Mouse (Mus musculus) gastrocnemius, adult 2 months (tissue): ENCODE results near the gene Tmpo. TPM values are rescaled to one million over a fixed set of nuclear protein-coding genes. Genes with fewer than 3 reads are reported as not detected.

Experiments
- DNase-seq: peaks from one replicate; pipeline ENCODE4 v3.0.0; 2022
- H3K27ac ChIP-seq: fragments of 200-600 bp; 2 replicates; pipeline ENCODE4 v1.8.1; 2022; ENCODE audit warnings: mild to moderate bottlenecking
- H3K4me3 ChIP-seq: fragments of 200-600 bp; 2 replicates; pipeline ENCODE4 v1.8.1; 2022; ENCODE audit warnings: mild to moderate bottlenecking, moderate library complexity
- CTCF ChIP-seq: fragments of 200-600 bp; IDR thresholded peaks from 2 replicates; pipeline ENCODE4 v1.8.1; 2022; ENCODE audit warnings: antibody characterized with exemption, mild to moderate bottlenecking, moderate library complexity
- intact Hi-C: fragments of 180-260 bp; cut with DNase I; formaldehyde crosslinking; loops from one replicate; pipeline ENCODE4 v1.15.1; 2025
- total RNA-seq, 2 experiments: library from RNA; stranded (reverse); gene quantifications; 2 replicates each; pipeline ENCODE4 v1.2.3; 2021

Gene Tmpo
- total RNA-seq, 2 experiments from 2014 or later, result 62.2 to 83.0 TPM

- peak; percentile 99 for DNase-seq
- H3K4me3 ChIP-seq, result peak within 1 kb of the TSS; percentile 98
- intact Hi-C loops, result loop anchor here (2.0 kb wide), 1 partner anchor 41 kb away; the partner anchor contains the start of genes Apaf1 and Ikbip
- no peak for TF ChIP-seq CTCF
- peak within 1 kb of the TSS; percentile 100 for H3K27ac ChIP-seq
These were observed 57.0 kb downstream of the Tmpo start, which contains the start of gene Slc25a3 for GRCm38 (mm10) chr10:91123828-91124822. Slc25a3 (minus strand) TSS chr10:91124059.

- TF ChIP-seq CTCF, result no peak
- intact Hi-C loops, result loop anchor here (2.0 kb wide), 1 partner anchor 41 kb away; the partner anchor contains the start of genes Apaf1 and Ikbip
These were observed 57.8 kb downstream of the Tmpo start for GRCm38 (mm10) chr10:91123281-91123827.

GRCm38 (mm10) chr10:91122646-91123045 lies 58.5 kb downstream of the Tmpo start:
- intact Hi-C loops, result loop anchor here (2.0 kb wide), 1 partner anchor 40 kb away; the partner anchor contains the start of genes Apaf1 and Ikbip
- TF ChIP-seq CTCF, result no peak
- H3K27ac ChIP-seq, result peak overlapping the region; percentile 100

More at GRCm38 (mm10) chr10:91123281-91123827, 57.8 kb downstream of the Tmpo start:
- H3K27ac ChIP-seq, result peak overlapping the region; percentile 100
- peak overlapping the region; percentile 98 for H3K4me3 ChIP-seq
- DNase-seq, result peak; percentile 80

GRCm38 (mm10) chr10:91116958-91117357 lies 64.2 kb downstream of the Tmpo start:
- no peak overlapping the region for H3K27ac ChIP-seq

More at GRCm38 (mm10) chr10:91122646-91123045, 58.5 kb downstream of the Tmpo start:
- no peak for DNase-seq
- H3K4me3 ChIP-seq, result peak overlapping the region; percentile 98

DNA sequence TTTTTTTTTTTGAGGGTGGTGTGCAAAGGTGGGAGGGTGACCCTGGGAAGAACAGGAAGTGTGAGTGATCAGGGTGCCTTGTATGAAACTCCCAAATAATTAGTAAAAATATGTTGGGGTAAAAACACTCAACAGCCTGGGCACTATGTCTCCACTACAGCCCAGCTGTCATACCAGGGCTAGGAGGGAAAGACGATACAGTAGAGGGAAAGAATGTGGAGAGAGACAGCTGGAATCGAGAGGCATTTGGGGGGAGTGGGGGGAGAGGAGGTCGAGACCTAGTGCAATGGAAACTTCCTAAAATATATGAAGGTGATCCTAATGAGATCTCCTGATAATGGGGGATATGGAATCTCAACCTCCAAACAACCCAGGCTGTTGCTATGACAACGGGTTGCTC lies 71.3 kb downstream of the Tmpo start:
- DNase-seq, result no peak
- Histone ChIP-seq H3K27ac (no peak overlapping the region), H3K4me3 (no peak overlapping the region)
- no peak for TF ChIP-seq CTCF
- intact Hi-C loops, result no loop called here

More at GRCm38 (mm10) chr10:91116958-91117357, 64.2 kb downstream of the Tmpo start:
- no peak overlapping the region for H3K4me3 ChIP-seq
- intact Hi-C loops, result no loop called here
- TF ChIP-seq CTCF, result no peak
- no peak for DNase-seq

- no peak for TF ChIP-seq CTCF
- intact Hi-C loops, result no loop called here
- DNase-seq, result no peak
These were observed 75.1 kb downstream of the Tmpo start for GRCm38 (mm10) chr10:91105981-91106380.

DNA sequence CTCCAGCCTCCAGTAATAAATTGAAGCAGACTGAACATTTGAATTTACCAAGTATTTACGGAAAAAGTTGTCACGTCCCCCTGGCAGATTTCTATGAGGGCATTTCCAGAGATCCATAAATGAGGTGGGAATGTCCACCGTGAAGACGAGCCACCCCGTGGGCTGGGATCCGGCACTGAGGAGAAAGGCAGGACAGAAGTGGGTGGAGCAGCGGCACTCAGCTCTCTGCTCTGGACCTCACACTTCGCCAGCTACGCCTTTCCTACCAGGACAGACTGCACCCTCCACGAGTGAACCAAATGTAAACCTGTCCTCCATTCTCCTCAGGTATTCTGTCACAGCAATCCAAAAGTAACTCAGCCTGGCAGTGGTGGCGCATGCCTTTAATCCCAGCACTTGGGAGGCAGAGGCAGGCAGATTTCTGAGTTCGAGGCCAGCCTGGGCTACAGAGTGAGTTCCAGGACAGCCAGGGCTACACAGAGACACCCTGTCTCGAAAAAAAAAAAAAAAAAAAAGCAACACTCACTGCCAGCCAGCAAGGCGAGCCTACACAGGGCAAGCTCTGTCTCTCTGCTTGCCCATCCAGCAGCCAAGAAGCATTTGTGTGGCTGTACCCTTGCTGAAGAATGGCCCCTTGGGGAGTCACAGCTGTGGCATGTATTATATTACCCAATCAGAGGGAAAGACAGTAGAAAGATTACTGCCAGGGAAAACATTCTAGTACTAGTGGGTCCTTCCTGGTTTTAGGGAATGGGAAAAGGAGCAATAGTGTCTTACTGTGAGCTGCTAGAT lies 78.1 kb downstream of the Tmpo start:
- no peak for TF ChIP-seq CTCF
- H3K4me3 ChIP-seq, result no peak overlapping the region
- intact Hi-C loops, result no loop called here
- H3K27ac ChIP-seq, result no peak overlapping the region
- DNase-seq, result no peak

More at GRCm38 (mm10) chr10:91105981-91106380, 75.1 kb downstream of the Tmpo start:
- Histone ChIP-seq H3K4me3 (no peak overlapping the region), H3K27ac (no peak overlapping the region)

DNA sequence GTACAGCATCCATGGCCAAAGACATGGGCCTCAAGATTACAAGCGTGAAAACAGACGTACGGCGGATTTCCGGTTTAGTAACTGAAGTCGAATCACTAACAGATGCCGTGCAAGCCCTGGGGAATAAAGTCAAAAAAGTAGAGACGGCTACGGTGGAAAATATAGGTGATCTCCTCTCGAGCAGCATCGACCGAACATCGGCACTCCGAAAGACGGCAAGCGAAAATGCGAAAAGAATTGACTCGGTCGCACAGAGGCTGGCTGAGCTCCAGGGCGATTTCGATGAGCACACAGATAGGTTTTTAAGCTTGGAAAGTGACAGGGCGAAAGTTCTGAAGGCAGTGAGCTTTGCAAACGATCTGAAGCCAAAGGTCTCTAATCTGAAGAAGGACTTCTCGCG lies 79.2 kb downstream of the Tmpo start:
- intact Hi-C loops, result no loop called here
- H3K27ac ChIP-seq, result no peak overlapping the region
- no peak for TF ChIP-seq CTCF

GRCm38 (mm10) chr10:91100101-91100500 lies 81.0 kb downstream of the Tmpo start:
- no peak for DNase-seq
- intact Hi-C loops, result no loop called here
- Histone ChIP-seq H3K27ac (no peak overlapping the region), H3K4me3 (no peak overlapping the region)
- TF ChIP-seq CTCF, result no peak

More for the DNA sequence above, 79.2 kb downstream of the Tmpo start:
- DNase-seq, result no peak
- H3K4me3 ChIP-seq, result no peak overlapping the region

DNA sequence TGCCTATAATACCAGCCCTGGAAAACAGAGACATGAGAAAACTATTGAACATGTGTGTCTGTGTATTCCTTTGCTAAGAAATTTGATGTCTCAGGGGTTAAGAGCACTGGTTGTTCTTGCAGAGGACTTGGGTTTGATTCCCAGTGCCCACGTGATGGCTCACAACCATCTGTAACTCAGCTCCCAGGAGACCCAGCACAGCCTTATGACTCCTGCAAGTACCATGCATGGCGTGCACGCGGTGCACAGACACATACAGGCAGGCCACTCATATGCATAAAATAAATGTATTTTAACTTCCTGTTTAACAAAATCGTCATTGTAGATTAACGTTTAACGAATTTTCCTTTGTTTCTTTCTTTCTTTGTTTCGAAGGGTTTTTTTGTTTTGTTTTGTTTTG lies 83.1 kb downstream of the Tmpo start:
- Histone ChIP-seq H3K4me3 (no peak overlapping the region), H3K27ac (no peak overlapping the region)
- TF ChIP-seq CTCF, result no peak
- DNase-seq, result no peak
- intact Hi-C loops, result no loop called here

Other genes starting within 250 kb of the Tmpo start
- 1 to 10 TPM; 1.5 to 2.3 TPM for gene Apaf1, start 98.5 kb downstream of the Tmpo start, total RNA-seq
- gene Ikbip, start 98.4 kb downstream of the Tmpo start, total RNA-seq, result 10 to 100 TPM in 1 of 2 experiments, 1 to 10 TPM in 1; 9.6 to 12.9 TPM
- gene Slc25a3, start 57.3 kb downstream of the Tmpo start, total RNA-seq, result 1,000 to 10,000 TPM; 1,080 to 1,363 TPM